Mouse (Mus musculus) heart, adult 18-20 months (tissue): ENCODE data around the gene Bcl10. TPM values are rescaled to one million over a fixed set of nuclear protein-coding genes. Genes with fewer than 3 reads are reported as not detected.
"Not testable (repeated sequence)": the region's sequence is repeated elsewhere in the genome, so short reads cannot be mapped to it uniquely, and the experiment has no call there.

ENCODE experiments used
- DNase-seq, 2 experiments: peaks; one replicate each; pipeline ENCODE4 v3.0.0; 2021 to 2022; ENCODE audit warnings: mixed read lengths in 1 of 2
- long read RNA-seq, 2 experiments: library from polyadenylated mRNA; stranded (forward); transcript quantifications; one replicate each; pipeline ENCODE4 v2.0.0; 2021
- total RNA-seq, 2 experiments: library from RNA; stranded (reverse); gene quantifications; 2 replicates each; pipeline ENCODE4 v1.2.3; 2021

The Bcl10 gene
- 10 to 100 TPM; 16.1 to 16.5 TPM for total RNA-seq
- long read RNA-seq, experiment 1, transcript Bcl10-201 (3 exons, 1,949 nt) = major isoform, 22 of 23 reads
- long read RNA-seq, experiment 1, partial matches to known transcripts = 1 of 23 reads
- long read RNA-seq, experiment 1, other reads (novel, unspliced or antisense) = 0 of 23 reads
- long read RNA-seq, experiment 2, transcript Bcl10-201 (3 exons, 1,949 nt) = major isoform, 9 of 9 reads
- long read RNA-seq, experiment 2, partial matches to known transcripts = 0 of 9 reads
- long read RNA-seq, experiment 2, other reads (novel, unspliced or antisense) = 0 of 9 reads

DNA sequence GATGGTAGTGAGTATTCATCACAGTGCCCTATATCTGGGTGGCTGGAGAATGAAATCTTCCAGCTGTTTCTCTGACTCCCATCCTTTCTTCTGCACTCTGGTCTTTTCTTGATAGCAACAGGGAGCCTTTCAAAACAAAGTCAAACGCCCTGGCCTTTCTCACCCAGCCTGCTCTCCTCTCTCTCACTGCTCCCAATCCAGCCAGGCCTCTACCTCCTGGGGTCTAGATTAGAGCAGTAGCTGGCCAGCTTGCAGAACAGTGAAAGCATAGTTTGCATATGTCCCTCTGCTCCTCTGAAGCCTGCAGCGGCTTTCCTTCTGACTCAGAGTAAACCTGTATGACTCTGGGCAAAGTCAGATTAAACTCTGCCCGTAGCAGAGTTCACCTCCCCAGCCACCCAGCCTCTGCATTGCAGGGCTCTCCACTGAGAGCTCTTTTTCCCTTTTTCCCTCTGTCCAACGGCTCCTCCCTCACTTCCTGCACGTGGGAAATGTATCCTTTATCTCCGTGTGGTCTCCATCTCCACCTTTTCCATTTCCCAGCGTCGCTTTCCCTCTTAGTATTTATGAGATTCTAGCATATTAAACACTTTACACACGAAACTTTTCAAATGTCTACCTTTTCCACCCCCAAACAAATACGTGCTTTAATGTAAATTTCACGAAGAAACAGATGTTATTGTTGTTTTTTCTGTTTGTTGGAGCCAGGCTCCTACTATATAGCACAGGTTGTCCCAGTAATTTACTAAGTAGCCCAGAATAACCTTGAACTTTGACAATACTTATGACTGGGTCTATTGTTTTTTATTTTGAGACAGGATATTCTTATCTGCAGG is at the start of gene Bcl10:
TSS of gene Bcl10 (plus strand) at position 786 of the 836 bp plus-strand sequence.
- DNase-seq = peak in 1 of 2 experiments; percentile 34

DNA sequence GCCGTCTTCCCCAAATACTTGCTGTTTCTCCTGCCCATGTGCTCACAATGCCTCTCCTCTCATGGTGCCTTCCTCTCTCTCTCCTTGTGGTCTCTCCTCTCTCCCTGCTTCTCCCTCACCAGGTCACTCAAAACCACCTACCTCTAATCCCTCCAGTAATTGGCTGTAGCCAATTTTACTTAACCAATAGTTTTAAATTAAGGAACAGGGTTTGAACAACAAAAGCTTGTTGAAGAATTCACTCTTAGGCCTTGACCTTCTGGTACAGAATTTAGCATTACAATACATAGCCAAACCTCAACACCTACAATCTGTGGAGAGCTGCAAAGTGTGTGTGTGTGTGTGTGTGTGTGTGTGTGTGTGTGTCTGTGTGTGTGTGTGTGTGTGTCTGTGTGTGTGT is 49.3 kb upstream of the Bcl10 start:
- no peak for DNase-seq

DNA sequence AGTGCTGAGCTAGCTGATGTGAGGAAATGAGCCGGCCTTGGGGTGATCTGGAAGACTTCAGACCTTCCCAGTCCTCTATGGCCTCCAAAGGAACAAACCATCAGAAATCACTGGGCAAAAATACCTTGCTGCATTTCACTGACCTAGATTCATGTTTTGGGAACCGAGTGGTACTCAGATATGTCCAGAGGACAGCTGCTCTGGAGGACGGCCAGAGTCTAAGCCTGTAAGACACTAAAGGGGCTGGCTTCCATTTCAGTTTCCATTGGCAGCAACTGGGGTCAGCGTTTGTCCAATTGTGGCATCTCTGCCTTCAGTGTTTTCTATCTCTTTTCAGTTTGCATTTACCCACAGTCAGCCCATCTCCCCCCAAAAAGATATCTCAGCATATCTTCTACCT is 48.5 kb upstream of the Bcl10 start:
- peak; percentile 73 to 80 for DNase-seq

DNA sequence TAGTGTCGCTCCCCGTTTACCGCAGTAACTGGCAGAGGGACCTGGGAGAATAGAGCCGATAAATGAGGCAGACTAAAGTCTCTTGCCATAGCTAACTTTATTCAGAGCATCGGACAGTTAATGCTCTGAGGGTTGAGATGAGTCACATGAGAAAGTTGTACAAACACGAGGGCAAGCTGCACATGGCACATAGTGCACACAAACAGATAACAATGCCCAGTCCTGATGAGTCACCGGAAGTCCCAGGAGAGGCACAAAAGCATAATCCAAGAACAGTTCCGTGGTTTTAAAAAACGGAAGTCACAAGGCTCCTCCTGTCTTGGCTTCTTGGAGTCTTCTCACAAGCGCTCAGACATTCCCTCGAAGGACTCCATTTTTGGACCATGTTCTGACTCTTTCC is 46.5 kb upstream of the Bcl10 start:
- no peak for DNase-seq

DNA sequence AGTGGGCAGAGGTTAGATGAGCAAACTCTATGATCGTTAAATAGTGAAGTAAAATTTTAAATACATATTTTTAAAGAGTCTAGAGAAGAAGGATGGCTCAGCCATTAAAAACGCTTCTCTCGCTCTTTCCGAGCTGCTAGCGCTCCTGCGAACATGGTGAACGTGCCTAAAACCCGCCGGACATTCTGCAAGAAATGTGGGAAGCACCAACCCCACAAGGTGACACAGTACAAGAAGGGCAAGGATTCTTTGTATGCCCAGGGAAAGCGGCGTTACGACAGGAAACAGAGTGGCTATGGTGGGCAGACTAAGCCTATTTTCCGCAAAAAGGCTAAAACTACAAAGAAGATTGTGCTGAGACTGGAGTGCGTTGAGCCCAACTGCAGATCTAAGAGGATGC is 43.7 kb upstream of the Bcl10 start:
- DNase-seq = not testable (repeated sequence)

DNA sequence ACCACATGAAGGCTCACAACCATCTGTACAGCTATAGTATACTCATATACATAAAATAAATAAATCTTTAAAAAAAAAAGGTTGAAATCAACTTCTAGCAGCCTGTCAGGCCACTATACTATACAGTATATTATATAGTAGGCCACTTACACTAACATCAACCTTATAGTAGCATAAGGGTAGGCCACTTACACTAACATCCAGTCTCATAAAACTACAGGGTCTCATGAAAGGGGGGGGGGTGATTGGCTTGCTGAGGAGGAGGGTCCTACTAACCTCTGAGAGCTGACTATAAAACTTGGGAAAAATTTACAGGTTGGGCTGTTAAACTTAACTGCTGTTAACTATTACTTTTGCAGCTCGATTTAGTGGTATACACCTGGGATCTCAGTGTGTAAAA is 42.3 kb upstream of the Bcl10 start:
- no peak for DNase-seq

DNA sequence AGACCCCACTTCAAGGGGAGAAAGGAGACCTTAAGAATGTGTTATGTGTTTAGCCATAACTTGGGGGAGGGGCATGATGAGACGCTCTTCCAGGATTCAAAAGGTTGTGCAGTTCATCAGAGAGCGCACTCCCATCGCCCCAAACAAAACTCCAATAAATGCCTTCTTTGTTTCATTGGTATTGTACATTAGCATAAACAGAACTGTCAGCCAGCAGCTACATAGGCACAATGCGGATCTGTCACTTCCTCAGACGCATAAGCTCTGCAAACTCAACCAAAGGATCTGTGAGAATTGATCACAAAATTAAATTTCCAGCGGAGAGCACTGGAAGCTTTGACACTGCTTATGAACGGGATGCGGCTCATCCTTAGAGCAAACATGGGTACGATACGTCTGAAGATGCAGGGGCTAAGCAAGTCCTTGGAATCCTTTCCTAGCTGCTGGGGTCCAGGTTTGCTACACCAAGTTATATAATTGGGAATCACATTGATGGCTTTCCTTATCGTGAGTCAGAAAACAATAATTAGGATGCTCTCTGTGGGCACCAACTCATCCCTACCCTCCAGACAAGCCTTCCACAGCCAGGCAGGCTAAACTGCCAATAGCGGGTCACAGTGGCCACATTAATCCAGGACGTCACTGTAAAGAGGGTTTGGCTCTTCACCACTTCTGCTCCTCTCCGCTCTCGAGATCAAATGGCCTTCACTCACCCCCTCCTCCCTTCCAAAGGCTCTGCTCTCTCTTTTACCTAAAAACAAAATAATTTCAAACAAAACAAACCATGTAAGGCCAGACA is 40.3 kb upstream of the Bcl10 start:
- DNase-seq = no peak

DNA sequence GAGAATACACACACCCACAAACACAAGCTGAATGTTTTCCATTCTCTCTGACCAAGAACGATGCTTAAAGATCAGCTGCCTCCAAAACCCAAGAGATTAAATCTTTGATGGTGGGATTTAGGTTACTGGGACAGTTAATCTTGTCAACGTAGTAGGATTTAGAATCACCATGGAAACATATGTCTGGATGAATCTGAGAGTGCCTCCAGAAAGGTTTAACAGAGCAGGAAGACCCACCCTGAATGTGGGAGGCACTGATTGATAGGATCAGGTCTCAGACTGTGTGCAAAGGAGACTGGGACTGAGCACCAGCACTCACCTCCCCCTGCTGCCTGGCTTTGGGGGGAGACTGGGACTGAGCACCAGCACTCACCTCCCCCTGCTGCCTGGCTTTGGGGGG is 39.4 kb upstream of the Bcl10 start:
- no peak for DNase-seq

DNA sequence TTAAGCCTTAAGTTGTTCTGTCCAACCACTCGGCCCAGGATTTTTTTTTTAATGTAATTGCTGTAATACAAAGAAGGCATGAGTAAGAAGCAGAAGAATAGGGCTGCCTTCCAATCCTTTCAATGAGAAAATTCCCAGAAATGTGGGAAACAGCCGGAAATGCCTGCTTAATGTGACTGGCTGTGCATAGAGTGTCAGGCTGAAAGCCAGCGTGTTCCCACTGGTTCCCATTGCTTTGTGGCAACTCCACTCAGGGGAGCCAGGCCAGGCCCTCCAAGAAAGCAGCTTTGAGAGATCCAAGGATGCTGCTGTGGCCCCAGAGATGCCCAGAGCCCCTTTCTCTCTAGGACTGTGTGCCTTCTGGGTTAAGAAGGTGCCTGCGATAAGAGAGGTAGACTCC is 37.2 kb upstream of the Bcl10 start:
- peak in 1 of 2 experiments; percentile 40 for DNase-seq

DNA sequence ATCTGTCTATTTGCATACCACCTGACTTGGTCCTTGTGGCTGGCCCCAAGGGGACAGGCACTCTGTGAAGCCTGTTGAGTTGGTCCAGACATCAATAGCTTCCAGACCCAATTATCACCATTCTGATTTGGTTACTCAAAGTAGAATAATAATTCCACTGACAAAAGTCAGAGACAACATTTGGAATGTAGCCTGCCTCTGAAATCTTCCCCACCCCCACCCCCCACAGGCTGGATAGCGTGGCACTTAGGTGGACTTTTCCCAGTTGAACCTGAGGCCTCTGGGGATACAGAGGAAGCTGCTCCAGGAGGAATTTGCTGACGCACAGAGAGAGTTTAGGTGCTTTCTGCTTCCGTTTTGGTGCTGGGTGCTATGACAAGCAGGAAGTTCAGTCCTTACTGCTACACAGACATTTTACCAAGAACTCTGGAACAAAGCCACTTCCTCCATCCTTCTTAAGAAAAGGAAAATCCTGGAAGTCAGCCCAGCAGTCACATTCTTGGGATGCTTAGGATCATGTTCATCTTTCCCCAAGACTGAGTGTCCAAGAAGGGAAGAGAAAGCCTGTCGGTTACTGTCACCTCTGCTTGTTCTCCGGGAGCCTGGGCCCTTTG is 36.6 kb upstream of the Bcl10 start:
- DNase-seq = peak; percentile 42 to 62

DNA sequence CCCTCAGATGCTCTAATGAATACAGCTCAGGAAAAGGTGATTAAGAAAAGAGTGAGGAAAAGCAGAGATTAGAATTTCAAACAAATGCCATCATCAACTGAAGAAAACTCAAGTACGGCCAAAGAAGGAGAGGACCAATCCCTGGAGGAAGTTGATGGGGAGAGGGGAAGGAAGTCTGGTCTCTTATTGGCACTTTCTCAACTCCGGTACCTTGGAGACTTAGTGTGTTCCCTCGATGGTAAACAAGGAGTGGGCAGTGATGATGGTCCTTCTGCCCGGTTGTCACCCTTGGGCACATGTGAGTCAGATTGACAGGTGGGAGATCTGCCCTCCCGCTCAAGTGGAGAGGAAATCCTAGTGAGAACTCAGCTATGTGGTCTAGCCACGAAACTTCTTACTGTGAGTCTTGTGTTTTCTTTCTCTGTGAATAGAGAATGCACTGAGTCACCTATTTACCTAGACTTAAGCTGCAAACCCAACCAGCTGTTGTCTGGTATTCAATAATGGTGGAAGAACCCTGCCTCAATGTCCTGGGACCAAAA is 35.1 kb upstream of the Bcl10 start:
- no peak for DNase-seq

DNA sequence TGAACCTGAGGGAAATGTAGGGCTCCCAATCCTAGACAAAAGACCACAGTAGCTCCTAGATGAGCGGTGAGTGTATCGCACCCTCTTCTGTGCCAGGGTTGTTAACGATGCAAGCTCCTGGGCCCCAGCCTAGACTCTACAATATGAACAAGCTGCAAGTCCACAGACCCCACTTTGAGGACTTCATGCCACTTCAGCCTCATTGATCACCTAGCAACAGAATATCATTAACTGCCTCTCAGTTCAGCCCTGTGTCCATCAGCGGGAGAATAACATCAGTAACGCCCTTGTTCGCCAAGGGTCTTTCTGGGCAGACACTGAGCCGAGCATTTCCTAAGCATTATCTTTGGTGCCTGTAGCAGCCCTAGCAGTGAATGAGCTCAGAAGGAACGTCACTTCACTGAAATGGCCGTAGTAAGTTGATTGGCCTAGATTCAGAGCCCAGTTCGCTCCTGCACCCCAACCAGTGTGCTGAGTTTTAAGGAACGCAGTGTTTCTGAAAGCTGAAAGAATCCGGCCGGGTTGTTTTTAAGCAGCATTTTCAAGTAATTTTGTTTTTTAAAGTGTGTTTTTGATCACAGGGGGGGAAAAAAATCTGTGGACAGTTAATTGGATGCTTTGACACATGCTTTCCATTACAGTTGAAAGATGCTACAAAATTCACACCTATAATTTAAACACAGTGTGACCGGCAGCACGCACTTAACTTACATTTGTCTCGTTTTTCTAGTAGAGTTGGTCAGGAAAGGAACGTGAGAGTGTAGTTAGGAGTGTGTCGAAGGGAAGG is 32.1 kb upstream of the Bcl10 start:
- no peak for DNase-seq

DNA sequence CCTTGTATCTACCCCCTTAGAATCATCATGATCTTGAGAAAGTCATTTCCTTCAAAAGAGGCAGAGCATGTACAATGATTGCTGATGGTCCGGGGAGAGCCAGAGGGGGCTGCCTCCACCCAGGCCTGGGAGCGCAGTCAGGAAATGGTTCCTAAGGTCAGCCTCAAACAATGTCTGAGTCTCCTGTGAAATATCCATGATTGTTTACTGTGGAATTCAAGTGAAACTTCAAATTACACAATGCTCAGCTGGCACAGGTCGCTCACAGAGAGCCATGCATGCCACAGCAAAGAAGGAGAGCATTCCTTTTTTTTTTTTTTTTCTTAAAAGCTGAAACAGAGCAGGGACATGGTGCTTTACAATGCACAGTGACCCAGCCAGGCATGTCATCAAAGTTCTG is 30.2 kb upstream of the Bcl10 start:
- DNase-seq = no peak

DNA sequence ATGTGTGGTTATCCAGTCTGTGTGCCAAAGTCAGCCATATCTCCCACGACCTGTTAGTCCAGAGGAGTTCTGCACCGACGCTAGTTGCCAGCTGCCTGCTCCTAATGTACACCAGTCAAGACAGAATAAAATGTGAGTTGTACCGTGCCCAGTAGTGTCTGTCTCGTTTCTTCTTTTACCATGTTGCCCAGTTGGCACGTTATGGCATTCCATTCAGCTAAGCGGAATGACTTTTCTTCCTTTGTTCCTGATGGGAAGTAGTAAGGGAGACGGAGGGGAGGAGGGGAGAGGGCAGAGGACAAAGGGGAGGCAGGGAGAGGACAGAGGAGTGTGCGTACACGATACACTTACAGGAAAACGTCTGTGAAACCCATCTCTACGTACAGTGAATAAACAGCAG is 28.5 kb upstream of the Bcl10 start:
- peak in 1 of 2 experiments; percentile 55 for DNase-seq

DNA sequence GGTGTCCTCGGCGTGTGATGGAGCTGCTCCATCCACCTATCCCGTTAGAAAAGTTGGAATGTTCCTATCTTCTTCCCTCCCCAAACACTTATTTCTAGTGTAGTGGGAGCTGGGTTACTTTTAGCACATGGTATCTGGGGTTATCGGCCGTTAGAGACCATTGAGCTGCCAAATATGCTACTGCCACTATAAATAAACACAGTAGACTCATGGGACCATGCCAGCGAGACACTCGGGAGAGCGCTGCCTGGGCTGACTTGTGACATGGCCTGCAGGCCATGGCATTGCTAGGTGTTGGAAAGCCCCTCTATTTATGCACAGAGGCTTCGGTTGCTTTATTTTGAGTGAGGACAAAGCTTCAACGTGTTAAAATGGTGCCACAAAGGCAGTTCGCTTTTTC is 24.9 kb upstream of the Bcl10 start:
- DNase-seq = peak; percentile 70 to 86

DNA sequence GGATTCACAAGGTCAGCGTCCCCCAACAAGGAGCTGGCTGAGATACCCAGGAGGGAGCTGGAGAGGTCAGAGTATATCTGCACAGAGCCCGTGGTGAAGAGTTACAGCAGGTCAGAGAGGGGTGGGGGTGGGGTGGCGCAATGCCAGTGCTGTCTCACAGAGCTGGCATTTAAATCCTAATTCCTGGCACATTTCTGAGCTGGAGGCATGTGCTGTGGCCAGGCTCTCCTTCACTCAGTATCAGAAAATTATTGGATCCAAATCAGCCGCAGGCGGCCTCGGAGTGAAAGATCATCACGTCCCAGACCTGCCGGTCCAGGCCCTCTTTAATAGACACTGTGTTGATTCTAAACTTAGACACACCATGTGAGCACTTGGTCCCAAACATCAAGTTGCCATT is 22.8 kb upstream of the Bcl10 start:
- DNase-seq = peak; percentile 70 to 86

DNA sequence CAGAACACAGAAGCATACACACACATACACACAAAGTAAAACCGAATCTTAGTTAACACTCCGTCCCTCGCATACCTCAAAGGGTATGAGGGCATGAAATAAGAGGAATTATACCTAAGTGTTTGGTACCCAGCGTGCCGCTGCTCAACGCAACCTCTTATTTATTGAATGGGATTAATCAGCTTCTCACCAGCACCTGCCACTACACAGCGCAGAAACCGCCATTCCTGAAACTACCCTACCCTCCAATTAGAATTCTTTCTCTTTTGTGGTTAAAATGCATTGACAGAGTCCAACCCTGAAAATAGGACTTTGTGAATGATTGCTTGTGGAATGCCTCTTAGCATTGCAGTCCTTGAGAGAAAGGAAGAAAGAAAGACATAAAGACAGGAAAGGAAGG is 19.1 kb upstream of the Bcl10 start:
- DNase-seq = no peak

DNA sequence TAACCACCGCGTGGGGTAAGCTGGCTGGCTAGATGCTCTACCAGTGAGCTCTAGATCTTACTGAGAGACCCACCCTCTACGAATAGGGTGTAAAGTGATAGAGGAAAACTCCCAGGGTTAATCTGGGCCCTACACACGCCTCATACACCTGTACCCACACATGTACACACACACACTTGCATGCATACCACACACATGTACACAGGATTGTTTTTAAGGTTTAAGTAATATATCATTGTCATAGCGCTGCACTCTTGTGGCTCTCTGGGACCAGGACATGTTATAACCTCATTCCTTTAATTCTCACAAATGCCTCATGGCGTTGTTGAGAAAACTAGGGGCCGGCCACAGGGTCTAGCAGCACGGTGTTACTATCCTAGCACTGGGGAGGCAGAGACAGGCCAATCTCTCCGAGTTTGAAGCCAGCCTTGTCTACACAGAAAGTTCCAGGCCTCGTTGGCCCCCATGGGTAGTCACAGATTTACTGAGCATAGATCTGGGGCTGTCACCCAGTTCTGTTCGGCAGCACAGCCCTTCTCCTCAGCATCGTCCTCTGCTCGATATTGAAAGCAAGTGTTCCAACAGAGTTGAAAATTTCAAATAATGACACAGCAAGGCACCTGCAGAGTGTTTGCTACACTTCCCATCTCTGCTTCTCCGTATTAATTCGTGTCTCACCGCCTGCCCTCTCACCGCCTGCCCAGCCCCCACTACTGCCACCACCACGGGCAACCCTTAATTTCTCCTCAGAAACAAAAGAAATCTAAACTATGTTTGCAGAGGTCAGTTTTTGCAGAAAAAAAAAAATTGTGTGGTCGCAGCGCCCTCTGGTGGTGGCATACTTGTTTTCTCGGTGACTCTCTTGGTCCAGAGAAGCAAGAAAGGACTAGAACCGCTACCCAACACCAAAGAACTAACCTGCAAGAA is 17.5 kb upstream of the Bcl10 start:
- peak; percentile 41 to 88 for DNase-seq

DNA sequence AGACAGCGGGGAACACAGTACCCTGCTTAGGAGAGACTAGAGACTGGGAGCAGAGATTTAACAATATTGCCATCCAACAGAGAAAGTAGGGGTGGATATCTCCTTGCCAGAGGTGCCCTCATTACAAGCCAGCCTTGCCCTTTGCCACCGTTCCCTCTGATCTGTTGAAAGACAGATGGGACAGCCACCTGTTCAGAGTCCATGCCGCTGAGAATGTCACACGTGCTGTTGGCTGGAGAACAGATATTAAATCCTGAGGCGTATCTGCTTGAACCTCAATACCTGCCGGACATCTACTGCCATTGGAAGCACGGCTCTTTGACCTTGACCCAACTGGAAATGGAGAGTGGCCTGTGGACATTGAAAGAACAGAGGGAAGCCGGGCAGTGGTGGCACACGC is 16.0 kb upstream of the Bcl10 start:
- DNase-seq = no peak

DNA sequence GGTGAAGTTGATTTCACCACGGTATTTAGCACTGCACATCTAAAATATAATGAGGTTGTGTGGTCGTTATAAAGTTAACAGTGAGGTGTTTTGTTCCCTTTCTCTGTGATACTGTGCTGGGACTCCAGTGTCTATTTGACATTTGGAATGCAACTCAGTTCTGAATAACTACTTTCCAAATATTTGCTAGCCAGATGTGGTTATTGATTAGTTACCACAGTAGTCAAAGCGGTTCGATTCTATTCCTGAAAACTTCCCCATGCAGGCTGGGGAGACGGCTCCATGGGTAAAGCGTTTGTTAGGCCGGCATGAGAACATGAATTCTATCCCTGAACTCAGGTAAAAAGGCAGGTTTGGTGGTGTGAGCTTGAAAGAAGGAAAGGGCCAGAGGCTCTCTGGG is 10.1 kb upstream of the Bcl10 start:
- no peak for DNase-seq
